Mouse (Mus musculus) neural tube, embryonic 13.5 days (tissue): ENCODE data around the gene Gsdma3. TPM values are rescaled to one million over a fixed set of nuclear protein-coding genes. Genes with fewer than 3 reads are reported as not detected.
A peak's percentile ranks its signal among the peaks of the same experiment; 100 is the strongest.
"Not testable (repeated sequence)": the region's sequence is repeated elsewhere in the genome, so short reads cannot be mapped to it uniquely, and the experiment has no call there.

Source experiments
- ATAC-seq: fragments of 200-750 bp; cut with Nextera tagmentation; 2 replicates; pipeline ENCODE4 v1.8.0; 2017; ENCODE audit warnings: low read depth, mild to moderate bottlenecking, moderate TSS enrichment, moderate library complexity
- H3K27ac ChIP-seq: fragments of 300-500 bp; sonication (generic); replicated peaks from 2 replicates; pipeline ENCODE4 v1.5.1; 2015; ENCODE audit warnings: moderate library complexity, mild to moderate bottlenecking, inconsistent platforms
- H3K27me3 ChIP-seq: fragments of 300-500 bp; sonication (generic); 2 replicates; pipeline ENCODE4 v1.6.1; 2015; ENCODE audit warnings: mild to moderate bottlenecking, inconsistent platforms
- H3K36me3 ChIP-seq: fragments of 300-500 bp; sonication (generic); 2 replicates; pipeline ENCODE4 v1.6.1; 2015; ENCODE audit warnings: mild to moderate bottlenecking, inconsistent platforms
- H3K4me1 ChIP-seq: fragments of 300-500 bp; sonication (generic); replicated peaks from 2 replicates; pipeline ENCODE4 v1.6.1; 2015; ENCODE audit warnings: inconsistent platforms
- H3K4me2 ChIP-seq: fragments of 300-500 bp; sonication (generic); 2 replicates; pipeline ENCODE4 v1.6.1; 2015; ENCODE audit warnings: inconsistent platforms, mild to moderate bottlenecking, moderate library complexity
- H3K4me3 ChIP-seq: fragments of 300-500 bp; sonication (generic); 2 replicates; pipeline ENCODE4 v1.5.1; 2015; ENCODE audit warnings: mild to moderate bottlenecking, inconsistent platforms
- H3K9ac ChIP-seq: fragments of 300-500 bp; sonication (generic); 2 replicates; pipeline ENCODE4 v1.6.1; 2015; ENCODE audit warnings: moderate library complexity, mild to moderate bottlenecking, inconsistent platforms
- H3K9me3 ChIP-seq: fragments of 300-500 bp; sonication (generic); 2 replicates; pipeline ENCODE4 v1.6.1; 2016; ENCODE audit warnings: inconsistent platforms
- WGBS: fragments of 180-500 bp; shearing (Covaris S2); methylation state at CpG from one replicate; pipeline ENCODE4 v1.1.7; 2015; 5-methylcytosine and 5-hydroxymethylcytosine counted together
- polyA plus RNA-seq: library from polyadenylated mRNA; unstranded; fragments of >200 nt; fragmentation: Nextera tagmentation; extraction: Ambion mirVana; gene quantifications from 2 replicates; pipeline ENCODE4 v1.2.1, GENCODE M21; 2015

Gene Gsdma3
- polyA plus RNA-seq, 1 experiment from 2014 or later: not detected

DNA sequence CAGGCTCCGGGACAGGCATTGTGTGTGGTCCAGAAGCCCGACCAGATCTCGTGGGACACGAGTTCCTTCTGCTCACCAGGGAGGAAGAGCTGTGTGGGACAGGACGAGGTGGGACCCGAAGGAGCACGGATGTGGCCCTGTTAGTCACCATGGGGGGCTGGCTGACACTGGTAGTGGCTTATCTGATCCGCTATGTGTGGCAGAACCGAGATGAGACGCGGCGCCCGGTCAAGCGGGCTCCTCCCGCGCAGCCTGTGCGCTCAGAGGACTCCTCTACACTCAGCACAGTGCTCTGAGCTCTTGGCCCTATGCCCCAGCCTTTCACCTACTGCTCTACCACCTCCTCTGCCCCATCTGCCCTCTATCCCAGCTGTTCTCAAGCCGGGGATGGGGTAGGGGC is 26.9 kb upstream of the Gsdma3 start:
- WGBS: 44% methylated on average over 18 of the region's 18 CpGs
- no peak; the same call in 1 of the 2 replicates for ATAC-seq
- H3K9me3 ChIP-seq: no peaks in the 10 kb centered on the region

DNA sequence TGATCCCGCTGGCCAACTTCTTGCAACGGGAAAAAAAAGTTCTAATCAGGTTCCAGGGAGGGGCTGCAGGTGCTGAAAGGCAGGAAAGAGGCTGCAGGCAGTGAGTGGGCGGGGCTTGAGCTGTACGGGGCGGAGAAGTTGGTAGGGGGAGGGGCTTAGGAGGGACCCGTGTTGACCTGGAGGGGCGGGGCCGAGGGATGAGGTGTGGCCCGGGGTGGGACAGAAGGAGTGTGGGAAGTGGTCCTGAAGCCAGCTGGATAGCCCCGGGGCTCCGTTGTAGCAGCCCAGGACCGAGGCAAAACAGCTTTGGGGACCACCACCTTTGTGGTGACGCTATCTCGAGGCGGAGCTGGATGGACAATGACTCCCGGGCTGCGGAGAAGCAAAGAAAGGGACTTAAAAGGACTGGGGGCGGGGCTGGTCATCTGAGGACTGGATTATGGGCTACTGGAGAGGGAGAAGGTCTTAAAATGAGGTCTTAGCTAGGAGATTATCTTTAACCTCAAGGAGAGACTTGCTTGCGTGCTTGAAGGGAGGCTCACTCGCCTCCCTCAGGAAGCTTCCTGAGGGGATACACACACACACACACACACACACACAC is 24.0 kb upstream of the Gsdma3 start:
- peak overlapping the region; percentile 42; the same call in 1 of the 2 replicates for H3K9ac ChIP-seq

More for the DNA sequence above, 26.9 kb upstream of the Gsdma3 start:
- Histone ChIP-seq H3K4me2 (no peak overlapping the region), H3K9ac (no peak overlapping the region), H3K4me3 (no peak overlapping the region), H3K27me3 (peaks cover 44% of the 10 kb centered on the region), H3K27ac (no peak overlapping the region), H3K36me3 (no peaks in the 10 kb centered on the region), H3K4me1 (peaks cover 12% of the 10 kb centered on the region; the same call in 1 of the 2 replicates)

DNA sequence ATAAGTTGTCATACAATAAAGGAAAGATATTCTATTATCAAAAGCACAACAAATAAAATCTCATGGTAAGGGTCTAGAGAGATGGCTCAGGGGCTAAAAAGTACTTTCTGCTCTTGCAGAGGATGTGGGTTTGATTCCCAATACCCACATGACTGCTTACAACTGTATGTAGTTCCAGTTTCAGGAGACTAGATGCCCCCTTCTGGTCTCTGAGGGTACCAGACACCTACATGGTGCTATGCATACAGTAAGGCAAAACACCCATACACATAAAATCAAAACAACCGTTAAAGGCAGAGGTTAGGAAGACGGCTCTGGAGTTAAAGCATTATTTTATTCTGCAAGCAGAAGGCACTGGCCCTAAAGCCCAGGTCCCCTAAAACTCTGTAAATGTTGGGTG is 22.2 kb upstream of the Gsdma3 start:
- Histone ChIP-seq H3K4me3 (no peak overlapping the region), H3K9me3 (no peaks in the 10 kb centered on the region), H3K27me3 (peaks cover 30% of the 10 kb centered on the region), H3K4me1 (peaks cover 8% of the 10 kb centered on the region; the same call in 1 of the 2 replicates), H3K9ac (no peak overlapping the region), H3K27ac (no peak overlapping the region), H3K4me2 (no peak overlapping the region), H3K36me3 (no peaks in the 10 kb centered on the region)
- 79% methylated on average over 2 of the region's 2 CpGs for WGBS
- ATAC-seq: no peak

More for the DNA sequence above, 24.0 kb upstream of the Gsdma3 start:
- no peak overlapping the region for H3K27ac ChIP-seq
- ATAC-seq: no peak
- no peaks in the 10 kb centered on the region for H3K9me3 ChIP-seq
- H3K4me2 ChIP-seq: peak overlapping the region; percentile 52
- WGBS: under 1% methylated on average over 18 of the region's 20 CpGs
- H3K4me3 ChIP-seq: peak overlapping the region; percentile 21
- peaks cover 44% of the 10 kb centered on the region for H3K27me3 ChIP-seq
- peaks cover 12% of the 10 kb centered on the region; the same call in 1 of the 2 replicates for H3K4me1 ChIP-seq
- H3K36me3 ChIP-seq: no peaks in the 10 kb centered on the region

DNA sequence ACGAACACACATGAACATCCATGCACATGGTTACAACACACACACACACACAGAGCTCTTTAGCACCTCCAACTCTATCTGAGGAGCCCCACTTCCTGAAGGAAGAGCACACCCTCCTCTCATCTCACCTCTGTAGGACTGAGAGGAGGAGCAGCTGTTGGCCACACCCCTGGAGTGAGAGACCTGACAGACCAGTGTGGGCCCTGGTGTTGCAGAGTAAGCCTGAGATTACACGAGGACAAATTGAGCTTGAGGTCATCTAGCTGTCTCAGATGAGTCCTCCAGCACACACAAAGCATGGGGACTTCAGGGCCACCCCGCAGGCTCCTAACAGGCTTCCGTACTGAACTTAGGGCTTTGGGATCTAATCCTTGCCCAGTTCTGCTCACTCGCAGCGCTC is 21.2 kb upstream of the Gsdma3 start:
- peaks cover 22% of the 10 kb centered on the region for H3K27me3 ChIP-seq
- not testable (repeated sequence) for H3K27ac ChIP-seq, H3K4me3 ChIP-seq, H3K36me3 ChIP-seq, H3K4me2 ChIP-seq, H3K9me3 ChIP-seq, ATAC-seq, H3K9ac ChIP-seq, H3K4me1 ChIP-seq
- 69% methylated on average over 6 of the region's 6 CpGs for WGBS

DNA sequence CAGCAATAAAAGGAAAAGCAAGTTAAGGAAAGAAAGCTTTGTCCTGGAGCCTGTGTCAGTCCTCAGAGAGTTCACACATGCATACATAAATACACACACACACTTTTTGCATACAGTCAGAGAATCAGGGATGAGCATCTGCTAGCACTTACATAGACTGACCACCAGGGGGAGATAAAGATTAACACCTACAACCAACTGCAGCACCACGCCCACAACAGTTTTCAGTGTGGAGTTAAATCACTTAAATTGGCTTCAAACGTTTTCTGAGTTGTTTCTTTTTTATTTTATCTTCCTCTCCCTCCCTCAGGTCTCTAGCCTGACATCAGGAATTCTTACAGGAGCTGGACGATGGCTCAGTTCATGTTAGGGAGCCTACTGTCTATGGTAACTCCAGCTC is 19.4 kb upstream of the Gsdma3 start:
- no peak overlapping the region for H3K4me3 ChIP-seq
- no peak overlapping the region for H3K27ac ChIP-seq
- no peak overlapping the region for H3K4me2 ChIP-seq
- WGBS: 11% methylated on average over 3 of the region's 3 CpGs
- peaks cover 4% of the 10 kb centered on the region; the same call in 1 of the 2 replicates for H3K27me3 ChIP-seq
- no peaks in the 10 kb centered on the region for H3K9me3 ChIP-seq
- H3K9ac ChIP-seq: no peak overlapping the region
- H3K4me1 ChIP-seq: peaks cover 6% of the 10 kb centered on the region; the same call in 1 of the 2 replicates
- no peaks in the 10 kb centered on the region for H3K36me3 ChIP-seq
- ATAC-seq: no peak

DNA sequence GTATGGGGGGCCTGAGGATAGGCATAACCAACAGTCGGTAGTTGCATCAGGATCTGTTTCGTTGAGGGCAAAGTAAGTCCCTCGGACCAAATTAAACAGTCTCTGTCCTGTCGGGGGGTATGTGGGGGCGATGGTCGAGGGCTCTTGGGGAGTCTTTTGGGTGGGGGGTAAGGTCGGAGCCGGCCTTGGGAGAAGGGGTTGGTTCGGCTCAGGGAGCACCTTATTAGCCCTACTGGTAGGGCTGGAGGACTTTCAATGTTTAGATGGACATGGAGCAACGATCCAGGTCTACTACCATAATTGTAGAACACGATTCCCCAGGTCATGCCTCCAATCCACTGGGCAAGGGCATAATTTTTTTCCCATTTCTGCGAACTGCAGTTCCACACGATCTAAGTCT is 5.4 kb upstream of the Gsdma3 start:
- 94% methylated on average over 13 of the region's 13 CpGs for WGBS
- no peaks in the 10 kb centered on the region for H3K4me1 ChIP-seq
- H3K4me3 ChIP-seq: no peak overlapping the region
- no peak for ATAC-seq
- H3K36me3 ChIP-seq: no peaks in the 10 kb centered on the region
- H3K4me2 ChIP-seq: no peak overlapping the region
- H3K9me3 ChIP-seq: peaks cover 3% of the 10 kb centered on the region
- H3K27me3 ChIP-seq: no peaks in the 10 kb centered on the region
- H3K9ac ChIP-seq: no peak overlapping the region
- H3K27ac ChIP-seq: no peak overlapping the region

DNA sequence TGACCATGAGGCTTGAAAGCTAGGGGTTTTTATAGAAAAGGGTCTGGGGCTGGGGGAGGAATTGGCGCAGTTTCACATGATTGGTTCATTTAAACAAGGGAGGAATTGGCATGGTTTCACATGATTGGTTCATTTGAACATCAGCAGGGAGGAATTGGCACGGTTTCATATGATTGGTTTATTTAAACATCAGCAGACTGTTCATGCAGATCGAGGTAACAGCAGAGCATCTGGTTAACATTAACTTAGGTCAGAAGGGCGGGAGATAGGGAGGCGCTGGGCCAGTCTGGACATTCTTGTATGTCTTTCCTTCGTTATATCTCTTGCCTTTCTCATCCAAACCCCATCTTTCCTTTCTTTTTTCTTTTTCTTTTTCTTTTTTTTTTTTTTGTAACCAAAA is 2.2 kb upstream of the Gsdma3 start:
- H3K9me3 ChIP-seq, H3K36me3 ChIP-seq, H3K4me2 ChIP-seq, ATAC-seq, H3K27ac ChIP-seq, H3K4me3 ChIP-seq, H3K4me1 ChIP-seq, H3K27me3 ChIP-seq, H3K9ac ChIP-seq: not testable (repeated sequence)
- WGBS: 77% methylated on average over 6 of the region's 6 CpGs

DNA sequence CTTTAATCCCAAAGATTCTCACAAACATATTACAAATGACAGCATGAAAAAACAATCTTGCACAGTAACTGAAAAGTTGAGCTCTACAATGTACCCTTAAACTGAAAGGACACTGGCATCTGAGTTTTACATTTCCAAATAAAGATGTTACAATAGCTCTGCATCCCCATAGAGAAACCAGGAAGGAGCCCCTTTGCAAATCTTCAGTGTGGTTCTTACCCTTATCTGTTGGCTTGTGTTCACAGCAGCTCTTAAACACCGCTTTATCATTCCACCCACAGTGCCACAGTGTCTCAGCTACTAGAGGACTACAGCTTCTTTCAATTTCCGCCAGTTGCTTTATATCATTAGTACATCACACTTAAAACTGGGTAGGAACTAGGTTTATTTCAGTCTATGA is 1.8 kb upstream of the Gsdma3 start:
- 100% methylated on average over 2 of the region's 2 CpGs for WGBS
- ATAC-seq: not testable (repeated sequence)

DNA sequence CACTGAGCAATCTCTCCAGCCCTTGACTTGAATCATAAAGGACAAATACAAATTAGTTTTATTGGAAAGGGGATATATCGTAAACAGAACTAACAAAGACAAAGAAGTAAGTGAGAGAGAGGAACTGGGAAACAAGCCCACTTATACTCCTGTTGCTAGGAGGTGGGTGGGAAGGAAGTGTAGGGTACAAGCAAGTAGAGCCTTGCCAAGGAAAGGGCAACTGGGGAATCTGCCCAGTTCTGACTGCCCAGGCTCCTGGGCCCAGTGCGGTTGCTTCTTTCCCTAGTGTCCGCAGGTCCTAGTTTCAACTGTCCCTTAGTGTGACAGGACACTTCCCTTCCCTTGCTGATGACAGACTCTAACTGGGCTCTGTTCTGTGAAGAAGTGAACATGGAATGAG is 2.5 kb downstream of the Gsdma3 start:
- Histone ChIP-seq H3K4me2 (no peak overlapping the region), H3K27ac (no peak overlapping the region), H3K4me1 (no peaks in the 10 kb centered on the region), H3K9ac (no peak overlapping the region), H3K4me3 (no peak overlapping the region), H3K27me3 (no peaks in the 10 kb centered on the region), H3K36me3 (no peaks in the 10 kb centered on the region), H3K9me3 (no peaks in the 10 kb centered on the region)
- ATAC-seq: no peak
- WGBS: 85% methylated on average over 3 of the region's 3 CpGs

More for the DNA sequence above, 1.8 kb upstream of the Gsdma3 start:
- not testable (repeated sequence) for H3K9ac ChIP-seq, H3K4me3 ChIP-seq, H3K9me3 ChIP-seq, H3K27ac ChIP-seq, H3K36me3 ChIP-seq, H3K4me1 ChIP-seq, H3K27me3 ChIP-seq, H3K4me2 ChIP-seq

DNA sequence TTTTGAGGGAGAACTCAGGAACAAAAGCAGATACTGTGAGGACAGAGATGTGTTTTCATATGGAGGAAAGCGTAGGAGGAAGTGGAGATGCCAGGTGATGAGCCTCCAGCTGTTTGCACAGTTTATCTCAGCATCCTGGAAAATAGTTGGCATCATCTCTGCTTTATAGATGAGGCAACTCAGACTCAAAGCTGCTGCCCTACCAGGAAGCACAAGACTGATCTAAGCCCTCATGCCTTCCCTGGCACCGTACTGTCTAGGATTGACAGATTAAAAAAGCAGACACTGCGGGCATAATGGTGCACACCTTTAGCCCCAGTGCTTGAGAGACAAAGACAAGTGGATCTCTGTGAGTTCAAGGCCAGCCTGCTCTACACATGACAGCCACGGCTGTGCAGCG is 4.5 kb downstream of the Gsdma3 start:
- WGBS: 88% methylated on average over 5 of the region's 5 CpGs
- Histone ChIP-seq H3K27me3 (no peaks in the 10 kb centered on the region), H3K9me3 (no peaks in the 10 kb centered on the region), H3K4me1 (no peaks in the 10 kb centered on the region), H3K27ac (no peak overlapping the region), H3K4me2 (no peak overlapping the region), H3K9ac (no peak overlapping the region), H3K36me3 (no peaks in the 10 kb centered on the region), H3K4me3 (no peak overlapping the region)
- no peak for ATAC-seq

DNA sequence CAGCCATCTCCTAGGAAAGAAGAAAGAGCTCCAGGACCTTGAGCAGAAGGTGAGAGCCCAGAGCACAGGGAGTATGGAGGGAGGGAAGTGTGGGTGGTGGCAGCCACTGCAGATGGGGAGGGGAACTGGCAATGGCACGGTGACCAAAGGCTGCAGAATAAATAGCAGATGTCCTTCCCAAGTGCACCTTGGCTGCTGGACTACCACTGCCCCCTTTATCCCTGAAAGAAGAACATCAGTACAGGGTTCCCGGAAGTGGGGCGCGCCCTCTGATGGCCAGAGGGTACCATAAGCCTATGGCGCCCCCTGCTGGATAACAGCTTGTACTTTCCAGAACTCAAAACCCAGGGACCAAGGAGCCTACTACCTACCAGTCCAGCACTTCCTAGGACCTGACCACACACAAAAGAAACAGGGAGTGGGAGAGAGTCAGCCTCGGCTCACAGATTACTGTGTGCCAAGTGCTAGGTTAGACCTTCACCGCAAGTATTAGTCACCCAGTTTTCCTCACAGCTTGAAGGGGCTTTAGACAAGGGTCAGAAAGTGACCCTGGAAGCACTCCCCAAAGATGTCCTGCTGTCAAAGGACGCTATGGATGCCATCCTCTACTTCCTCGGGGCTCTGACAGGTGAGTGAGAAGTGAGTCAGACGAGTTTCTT is 9.3 kb downstream of the Gsdma3 start:
- not testable (repeated sequence) for H3K4me3 ChIP-seq, H3K27me3 ChIP-seq, H3K27ac ChIP-seq, H3K4me1 ChIP-seq, ATAC-seq, H3K4me2 ChIP-seq, H3K36me3 ChIP-seq, H3K9me3 ChIP-seq, H3K9ac ChIP-seq
- 36% methylated on average over 10 of the region's 10 CpGs for WGBS

DNA sequence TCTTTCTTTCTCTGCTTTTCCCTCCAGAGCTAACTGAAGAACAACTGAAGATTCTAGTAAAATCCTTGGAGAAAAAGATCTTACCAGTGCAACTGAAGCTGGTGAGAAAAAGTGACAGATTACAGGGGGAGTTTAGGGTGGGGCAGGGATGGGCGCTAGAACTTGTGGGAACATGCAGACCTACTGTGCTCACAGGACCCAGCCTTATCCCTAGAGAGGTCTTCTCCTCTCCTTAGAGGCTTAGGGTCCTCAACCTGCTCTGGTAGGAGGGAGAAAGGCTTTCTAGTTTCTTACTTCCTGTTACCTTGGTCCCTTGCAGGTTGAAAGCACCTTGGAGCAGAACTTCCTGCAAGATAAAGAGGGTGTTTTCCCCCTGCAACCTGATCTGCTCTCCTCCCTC is 11.3 kb downstream of the Gsdma3 start:
- no peak overlapping the region for H3K4me3 ChIP-seq
- 89% methylated on average over 1 of the region's 1 CpGs for WGBS
- no peaks in the 10 kb centered on the region for H3K27me3 ChIP-seq
- no peaks in the 10 kb centered on the region for H3K36me3 ChIP-seq
- H3K4me2 ChIP-seq: no peak overlapping the region
- no peak overlapping the region for H3K9ac ChIP-seq
- H3K9me3 ChIP-seq: no peaks in the 10 kb centered on the region
- no peaks in the 10 kb centered on the region for H3K4me1 ChIP-seq
- no peak overlapping the region for H3K27ac ChIP-seq
- no peak for ATAC-seq

DNA sequence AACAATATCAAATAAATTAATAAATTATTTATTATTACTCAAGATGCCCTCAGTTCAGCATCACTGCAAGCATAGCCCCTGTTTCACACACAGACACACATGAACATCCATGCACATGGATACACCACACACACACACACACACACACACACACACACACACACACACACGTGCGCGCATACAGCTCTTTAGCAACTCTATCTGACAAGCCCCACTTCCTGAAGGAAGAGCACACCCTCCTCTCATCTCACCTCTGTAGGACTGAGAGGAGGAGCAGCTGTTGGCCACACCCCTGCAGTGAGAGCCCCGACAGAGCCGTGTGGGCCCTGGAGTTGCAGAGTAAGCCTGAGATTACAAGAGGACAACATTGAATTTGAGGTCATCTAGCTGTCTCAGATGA is 13.9 kb downstream of the Gsdma3 start:
- H3K4me3 ChIP-seq: no peak overlapping the region
- H3K4me1 ChIP-seq: no peaks in the 10 kb centered on the region
- WGBS: 64% methylated on average over 5 of the region's 5 CpGs
- no peaks in the 10 kb centered on the region for H3K9me3 ChIP-seq
- no peaks in the 10 kb centered on the region for H3K36me3 ChIP-seq
- no peak overlapping the region for H3K9ac ChIP-seq
- ATAC-seq: no peak
- no peak overlapping the region for H3K27ac ChIP-seq
- 0 out of 2 replicates have a peak, but pooled peaks cover 3% of the 10 kb centered on the region for H3K27me3 ChIP-seq
- no peak overlapping the region for H3K4me2 ChIP-seq
